In the genomic region with DNA sequence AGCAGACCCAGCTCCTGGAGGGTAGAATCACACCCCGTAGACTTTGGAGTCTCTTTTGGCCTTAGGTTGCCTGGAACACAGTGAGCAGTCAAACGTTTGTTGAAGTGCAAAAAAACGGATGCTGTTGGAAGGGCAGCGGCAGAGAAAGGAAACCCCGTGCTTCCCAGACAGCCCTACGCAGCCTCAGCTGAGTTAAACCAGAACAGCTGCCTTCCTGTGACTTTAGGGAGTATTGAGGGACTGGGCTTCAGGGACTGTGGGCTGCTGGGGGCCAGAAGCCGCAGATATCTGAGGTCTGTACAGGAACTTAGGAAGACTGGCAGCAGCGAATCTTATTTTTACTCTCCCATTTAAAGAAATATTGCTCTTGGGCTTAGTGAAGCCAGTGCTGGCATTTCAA, we compare ENCODE assay signal across 21 mouse cellular contexts. TPM values are rescaled to one million over a fixed set of nuclear protein-coding genes. Genes with fewer than 3 reads are reported as not detected.
DNase-seq lines count a peak whose midpoint lies in the region; ATAC-seq lines count a peak whose summit lies in the region.
"Had no signal": no experiment of that assay in that cellular context is flagged by ENCODE, and none has a peak within 500 bp of the region (broad histone marks: within the 10 kb centered on the region; RNA-seq: fewer than 3 reads in every experiment).

No protein-coding gene starts in this region.

- peak overlapping the region; percentile 31 for H3K4me2 ChIP-seq in heart, embryonic 14.5 days (ENCODE audit: low read length)
- H3K4me2 ChIP-seq in midbrain, embryonic 16.5 days (ENCODE audit: low read length) = peak overlapping the region; percentile 12; the same call in 1 of the 2 replicates
- no peak overlapping the region for H3K4me2 ChIP-seq in midbrain, embryonic 15.5 days
- peak overlapping the region; percentile 23; the same call in 1 of the 2 replicates for H3K4me2 ChIP-seq in embryonic facial prominence, embryonic 14.5 days (ENCODE audit: low read depth, low read length)
- H3K4me2 ChIP-seq: liver, embryonic 11.5 days had no signal

- H3K27ac ChIP-seq in heart, embryonic 14.5 days (replicated peaks in 1 of 2; ENCODE audit: control insufficient read depth in 1 of 2, insufficient read depth in 1 of 2, low read depth in 2 of 2, low read length in 2 of 2) = peak overlapping the region; percentile 47 to 48; a peak in 3 of 4 replicates
- no peak overlapping the region for H3K27ac ChIP-seq in midbrain, embryonic 16.5 days (ENCODE audit: low read length)
- H3K27ac ChIP-seq in midbrain, embryonic 15.5 days = no peak overlapping the region
- H3K27ac ChIP-seq in embryonic facial prominence, embryonic 14.5 days (replicated peaks; ENCODE audit: low read depth, low read length) = no peak overlapping the region
- H3K27ac ChIP-seq: hindbrain, postnatal 0 days had no signal

- peak; percentile 50; the same call in 1 of the 2 replicates for ATAC-seq in heart, embryonic 14.5 days (ENCODE audit: insufficient number of reproducible peaks, insufficient read depth, low FRiP score, low read depth)
- no peak for ATAC-seq in midbrain, embryonic 16.5 days
- no peak for ATAC-seq in midbrain, embryonic 15.5 days (replicated peaks)
- peak; percentile 44; the same call in 1 of the 2 replicates for ATAC-seq in embryonic facial prominence, embryonic 14.5 days (ENCODE audit: low read depth)
- ATAC-seq: forebrain, embryonic 16.5 days; hindbrain, postnatal 0 days had no signal

- H3K9ac ChIP-seq in heart, embryonic 14.5 days (ENCODE audit: low read length) = no peak overlapping the region
- H3K9ac ChIP-seq in midbrain, embryonic 16.5 days (ENCODE audit: low read depth, low read length) = no peak overlapping the region
- no peak overlapping the region for H3K9ac ChIP-seq in midbrain, embryonic 15.5 days
- H3K9ac ChIP-seq in embryonic facial prominence, embryonic 14.5 days (ENCODE audit: low read depth, low read length) = peak overlapping the region; percentile 19

- H3K9me3 ChIP-seq in heart, embryonic 14.5 days (ENCODE audit: control insufficient read depth, low read length) = no peaks in the 10 kb centered on the region
- H3K9me3 ChIP-seq in midbrain, embryonic 16.5 days (replicated peaks; ENCODE audit: control insufficient read depth, low read length, poor library complexity, severe bottlenecking) = no peaks in the 10 kb centered on the region
- H3K9me3 ChIP-seq in midbrain, embryonic 15.5 days = no peaks in the 10 kb centered on the region
- no peaks in the 10 kb centered on the region for H3K9me3 ChIP-seq in embryonic facial prominence, embryonic 14.5 days (ENCODE audit: control insufficient read depth, low read length)

- H3K4me3 ChIP-seq in heart, embryonic 14.5 days (ENCODE audit: control insufficient read depth in 1 of 2, insufficient read depth in 1 of 2, low read depth in 1 of 2, low read length in 2 of 2) = no peak overlapping the region
- no peak overlapping the region for H3K4me3 ChIP-seq in midbrain, embryonic 16.5 days (ENCODE audit: low read depth, low read length)
- H3K4me3 ChIP-seq in midbrain, embryonic 15.5 days = no peak overlapping the region
- H3K4me3 ChIP-seq in embryonic facial prominence, embryonic 14.5 days (ENCODE audit: low read depth, low read length) = no peak overlapping the region; the same call in 1 of the 2 replicates

- intact Hi-C loops in heart, postnatal 14 days (cut with DNase I) = no loop called here

- peaks cover 8 to 10% of the 10 kb centered on the region in 2 experiments for H3K4me1 ChIP-seq in heart, embryonic 14.5 days (ENCODE audit: control insufficient read depth in 2 of 2, insufficient read depth in 2 of 2, low read length in 2 of 2)
- peaks cover 4% of the 10 kb centered on the region; the same call in 1 of the 2 replicates for H3K4me1 ChIP-seq in midbrain, embryonic 16.5 days (ENCODE audit: control insufficient read depth, insufficient read depth, low read length)
- H3K4me1 ChIP-seq in midbrain, embryonic 15.5 days = peaks cover 8% of the 10 kb centered on the region; the same call in 1 of the 2 replicates
- 0 out of 2 replicates have a peak, but pooled peaks cover 4% of the 10 kb centered on the region for H3K4me1 ChIP-seq in embryonic facial prominence, embryonic 14.5 days (ENCODE audit: control insufficient read depth, insufficient read depth, low read length)

- H3K27me3 ChIP-seq in heart, embryonic 14.5 days (ENCODE audit: control insufficient read depth, insufficient read depth, low read length) = no peaks in the 10 kb centered on the region
- no peaks in the 10 kb centered on the region for H3K27me3 ChIP-seq in midbrain, embryonic 16.5 days (ENCODE audit: control insufficient read depth, insufficient read depth, low read depth, low read length)
- no peaks in the 10 kb centered on the region for H3K27me3 ChIP-seq in midbrain, embryonic 15.5 days (replicated peaks)
- H3K27me3 ChIP-seq in embryonic facial prominence, embryonic 14.5 days (replicated peaks; ENCODE audit: control insufficient read depth, insufficient read depth, low read length) = no peaks in the 10 kb centered on the region

- no peaks in the 10 kb centered on the region for H3K36me3 ChIP-seq in heart, embryonic 14.5 days (ENCODE audit: control insufficient read depth, insufficient read depth, low read length)
- H3K36me3 ChIP-seq in midbrain, embryonic 16.5 days (ENCODE audit: control insufficient read depth, insufficient read depth, low read length) = no peaks in the 10 kb centered on the region
- H3K36me3 ChIP-seq in midbrain, embryonic 15.5 days (replicated peaks) = no peaks in the 10 kb centered on the region
- H3K36me3 ChIP-seq in embryonic facial prominence, embryonic 14.5 days (ENCODE audit: control insufficient read depth, insufficient read depth, low read length) = no peaks in the 10 kb centered on the region

- 10% methylated on average over 8 of the region's 8 CpGs for WGBS in heart, embryonic 14.5 days
- WGBS in midbrain, embryonic 16.5 days = 61% methylated on average over 8 of the region's 8 CpGs
- WGBS in midbrain, embryonic 15.5 days = 62% methylated on average over 8 of the region's 8 CpGs
- 19% methylated on average over 8 of the region's 8 CpGs for WGBS in embryonic facial prominence, embryonic 14.5 days

- DNase-seq in heart, postnatal 14 days = no peak
- DNase-seq in embryonic facial prominence, embryonic 14.5 days (ENCODE audit: low spot score) = peak; percentile 53
- no peak for DNase-seq in right cerebral cortex, postnatal 36 days (ENCODE audit: low spot score in 2 of 2)
- no peak for DNase-seq in right cerebral cortex, adult 2 months (ENCODE audit: low spot score in 2 of 2)
- DNase-seq: adrenal gland, postnatal 25 days; cerebellum, adult 2 months; midbrain, embryonic 14.5 days; spleen, adult 18-20 months had no signal

RNA-seq across cellular contexts. Expression of a gene that starts 34.8 kb away (rescaled TPM):
- polyA plus RNA-seq in heart, embryonic 14.5 days (2014; fragmentation: Nextera tagmentation; extraction: Ambion mirVana) = 0.03 TPM in 1 of 2 replicates, not detected in the other
- total RNA-seq in heart, postnatal 14 days (2021) = not detected
- polyA plus RNA-seq in midbrain, embryonic 16.5 days (2015; fragmentation: Nextera tagmentation; extraction: Ambion mirVana) = 0.04 TPM in 1 of 2 replicates, not detected in the other
- polyA plus RNA-seq in midbrain, embryonic 15.5 days (2015; fragmentation: Nextera tagmentation; extraction: Ambion mirVana) = 0.04 and 0.05 TPM in 2 replicates
- not detected in 2 replicates for polyA plus RNA-seq in embryonic facial prominence, embryonic 14.5 days (2014; fragmentation: Nextera tagmentation; extraction: Ambion mirVana)
- total RNA-seq: adrenal gland, postnatal 25 days; gastrocnemius, adult 8-10 months; heart, adult 18-20 months; hindbrain, postnatal 0 days; layer of hippocampus, postnatal 25 days; left cerebral cortex, postnatal 14 days had no signal
- polyA plus RNA-seq: cerebellum, adult 2 months; forebrain, embryonic 16.5 days; large intestine, adult 2 months; liver, embryonic 11.5 days; lung, embryonic 16.5 days; midbrain, embryonic 14.5 days; stomach, embryonic 14.5 days had no signal

RNA-seq across cellular contexts. Expression of a gene that starts 55.5 kb away (rescaled TPM):
- polyA plus RNA-seq in heart, embryonic 14.5 days (2014; fragmentation: Nextera tagmentation; extraction: Ambion mirVana) = 28.6 and 29.8 TPM in 2 replicates
- total RNA-seq in heart, postnatal 14 days (2021) = 10 to 100 TPM; 19.0 to 21.0 TPM
- 36.3 and 41.2 TPM in 2 replicates for polyA plus RNA-seq in midbrain, embryonic 16.5 days (2015; fragmentation: Nextera tagmentation; extraction: Ambion mirVana)
- polyA plus RNA-seq in midbrain, embryonic 15.5 days (2015; fragmentation: Nextera tagmentation; extraction: Ambion mirVana) = 37.6 and 40.5 TPM in 2 replicates
- 41.0 and 47.0 TPM in 2 replicates for polyA plus RNA-seq in embryonic facial prominence, embryonic 14.5 days (2014; fragmentation: Nextera tagmentation; extraction: Ambion mirVana)

RNA-seq across cellular contexts. Expression of a gene that starts 56.1 kb away (rescaled TPM):
- 40.1 and 43.4 TPM in 2 replicates for polyA plus RNA-seq in heart, embryonic 14.5 days (2014; fragmentation: Nextera tagmentation; extraction: Ambion mirVana)
- total RNA-seq in heart, postnatal 14 days (2021) = 10 to 100 TPM; 12.2 to 18.4 TPM
- polyA plus RNA-seq in midbrain, embryonic 16.5 days (2015; fragmentation: Nextera tagmentation; extraction: Ambion mirVana) = 2.0 and 2.4 TPM in 2 replicates
- 3.1 and 4.7 TPM in 2 replicates for polyA plus RNA-seq in midbrain, embryonic 15.5 days (2015; fragmentation: Nextera tagmentation; extraction: Ambion mirVana)
- 7.7 and 8.2 TPM in 2 replicates for polyA plus RNA-seq in embryonic facial prominence, embryonic 14.5 days (2014; fragmentation: Nextera tagmentation; extraction: Ambion mirVana)

Comparison
In these comparisons a context has a peak if more than half of its experiments do, and no peak if none do; other contexts are left out.
1. ATAC-seq: peak in heart, embryonic 14.5 days (single experiment) and embryonic facial prominence, embryonic 14.5 days (single experiment); none in midbrain, embryonic 16.5 days (single experiment) and midbrain, embryonic 15.5 days (single experiment).
2. H3K27ac ChIP-seq: peak in heart, embryonic 14.5 days (2 of 2); none in midbrain, embryonic 16.5 days (single experiment), midbrain, embryonic 15.5 days (single experiment) and embryonic facial prominence, embryonic 14.5 days (single experiment).